Mouse (Mus musculus) heart, adult 2 months (tissue): ENCODE measurements around the gene Elovl7.

Experiments used
- EP300 ChIP-seq: fragments of 200-500 bp; IDR thresholded peaks from 2 replicates; pipeline ENCODE4 v1.6.1; 2011; ENCODE audit warnings: low read depth, low read length, control low read depth; ENCODE audit not compliant: insufficient read depth
- POLR2A ChIP-seq: fragments of 200-500 bp; IDR thresholded peaks from 2 replicates; pipeline ENCODE4 v1.6.1; 2011; ENCODE audit warnings: mild to moderate bottlenecking, low read depth, low read length, control low read depth; ENCODE audit not compliant: insufficient read depth

GRCm38 (mm10) chr13:108185530-108185929 lies 28.7 kb upstream of the Elovl7 start:
- TF ChIP-seq POLR2A, result no peak
- no peak for TF ChIP-seq EP300
